Mouse (Mus musculus) heart, embryonic 10.5 days (tissue): ENCODE data around the gene Rpl14. TPM values are rescaled to one million over a fixed set of nuclear protein-coding genes. Genes with fewer than 3 reads are reported as not detected.

Experiments
- DNase-seq: peaks from one replicate; pipeline ENCODE4 v3.0.0-alpha.2; 2017; ENCODE audit warnings: low spot score
- H3K27ac ChIP-seq: fragments of 300-500 bp; sonication (generic); 2 replicates; pipeline ENCODE4 v1.5.1; 2016; ENCODE audit warnings: mild to moderate bottlenecking
- H3K27me3 ChIP-seq: fragments of 300-500 bp; sonication (generic); 2 replicates; pipeline ENCODE4 v1.6.1; 2016; ENCODE audit warnings: mild to moderate bottlenecking; ENCODE audit not compliant: poor library complexity, insufficient read depth, severe bottlenecking
- H3K36me3 ChIP-seq: fragments of 300-500 bp; sonication (generic); 2 replicates; pipeline ENCODE4 v1.6.1; 2016; ENCODE audit warnings: mild to moderate bottlenecking, moderate library complexity
- H3K4me1 ChIP-seq: fragments of 300-500 bp; sonication (generic); 2 replicates; pipeline ENCODE4 v1.6.1; 2016; ENCODE audit warnings: mild to moderate bottlenecking
- H3K4me3 ChIP-seq: fragments of 300-500 bp; sonication (generic); 2 replicates; pipeline ENCODE4 v1.5.1; 2016; ENCODE audit warnings: mild to moderate bottlenecking, moderate library complexity
- H3K9me3 ChIP-seq: fragments of 300-500 bp; sonication (generic); 2 replicates; pipeline ENCODE4 v1.6.1; 2016; ENCODE audit warnings: mild to moderate bottlenecking, moderate library complexity
- WGBS: fragments of 180-500 bp; shearing (Covaris S2); methylation state at CpG from one replicate; pipeline ENCODE4 v1.1.7; 2016; 5-methylcytosine and 5-hydroxymethylcytosine counted together
- polyA plus RNA-seq: library from polyadenylated mRNA; unstranded; fragments of >200 nt; fragmentation: Nextera tagmentation; extraction: Ambion mirVana; gene quantifications from 2 replicates; pipeline ENCODE4 v1.2.1, GENCODE M21; 2016

Rpl14 gene
- polyA plus RNA-seq, 1 experiment from 2014 or later = 638 TPM

- Histone ChIP-seq H3K9me3 (no peaks in the 10 kb centered on the region), H3K4me3 (peak overlapping the region; percentile 22; the same call in 1 of the 2 replicates), H3K27ac (no peak overlapping the region), H3K27me3 (peaks cover 31% of the 10 kb centered on the region), H3K36me3 (no peaks in the 10 kb centered on the region), H3K4me1 (peaks cover 6% of the 10 kb centered on the region; the same call in 1 of the 2 replicates)
- no peak for DNase-seq
- 41% methylated on average over 16 of the region's 16 CpGs for WGBS
Measured at GRCm38 (mm10) chr9:120547026-120547668, 24.1 kb upstream of the Rpl14 start.

- Histone ChIP-seq H3K4me3 (no peak overlapping the region), H3K4me1 (peaks cover 6% of the 10 kb centered on the region; the same call in 1 of the 2 replicates), H3K27ac (no peak overlapping the region), H3K36me3 (no peaks in the 10 kb centered on the region), H3K9me3 (no peaks in the 10 kb centered on the region), H3K27me3 (peaks cover 37% of the 10 kb centered on the region)
- WGBS = 91% methylated on average over 9 of the region's 9 CpGs
- DNase-seq = no peak
Measured at GRCm38 (mm10) chr9:120550778-120551177, 20.5 kb upstream of the Rpl14 start.

- Histone ChIP-seq H3K9me3 (no peaks in the 10 kb centered on the region), H3K4me1 (0 out of 2 replicates have a peak, but pooled peaks cover 4% of the 10 kb centered on the region), H3K27ac (no peak overlapping the region), H3K4me3 (no peak overlapping the region), H3K36me3 (no peaks in the 10 kb centered on the region), H3K27me3 (no peaks in the 10 kb centered on the region)
- DNase-seq = no peak
- WGBS = 81% methylated on average over 3 of the region's 3 CpGs
Measured at GRCm38 (mm10) chr9:120563590-120563989, 7.7 kb upstream of the Rpl14 start.

GRCm38 (mm10) chr9:120564247-120564646 lies 7.0 kb upstream of the Rpl14 start:
- Histone ChIP-seq H3K36me3 (no peaks in the 10 kb centered on the region), H3K9me3 (no peaks in the 10 kb centered on the region), H3K27ac (no peak overlapping the region), H3K4me1 (peaks cover 7% of the 10 kb centered on the region; the same call in 1 of the 2 replicates), H3K4me3 (no peak overlapping the region), H3K27me3 (no peaks in the 10 kb centered on the region)
- whole genome bisulfite sequencing = 76% methylated on average over 2 of the region's 2 CpGs
- no peak for DNase-seq

- WGBS = 72% methylated on average over 5 of the region's 5 CpGs
- Histone ChIP-seq H3K4me1 (peaks cover 10% of the 10 kb centered on the region), H3K27me3 (no peaks in the 10 kb centered on the region), H3K36me3 (no peaks in the 10 kb centered on the region), H3K9me3 (no peaks in the 10 kb centered on the region), H3K27ac (no peak overlapping the region), H3K4me3 (no peak overlapping the region)
- no peak for DNase-seq
Measured at GRCm38 (mm10) chr9:120566384-120566783, 4.9 kb upstream of the Rpl14 start.

- peak; percentile 91 for DNase-seq
- Histone ChIP-seq H3K9me3 (no peaks in the 10 kb centered on the region), H3K4me1 (peaks cover 21% of the 10 kb centered on the region), H3K27ac (peak overlapping the region; percentile 52; the same call in 1 of the 2 replicates), H3K27me3 (no peaks in the 10 kb centered on the region), H3K36me3 (peaks cover 17% of the 10 kb centered on the region), H3K4me3 (no peak overlapping the region)
- WGBS = 24% methylated on average over 2 of the region's 2 CpGs
Measured at GRCm38 (mm10) chr9:120568917-120569316, 2.3 kb upstream of the Rpl14 start.

GRCm38 (mm10) chr9:120569721-120570333 lies 1.4 kb upstream of the Rpl14 start:
- Histone ChIP-seq H3K9me3 (no peaks in the 10 kb centered on the region), H3K4me3 (no peak overlapping the region), H3K27me3 (no peaks in the 10 kb centered on the region), H3K4me1 (peaks cover 21% of the 10 kb centered on the region), H3K36me3 (peaks cover 26% of the 10 kb centered on the region), H3K27ac (peak overlapping the region; percentile 99)
- WGBS = 55% methylated on average over 13 of the region's 13 CpGs
- DNase-seq = no peak

GRCm38 (mm10) chr9:120570334-120570725 lies 914 bp upstream of the Rpl14 start:
- H3K4me1 ChIP-seq = peaks cover 21% of the 10 kb centered on the region
- H3K27ac ChIP-seq = peak overlapping the region; percentile 99
- H3K36me3 ChIP-seq = peaks cover 31% of the 10 kb centered on the region
- no peaks in the 10 kb centered on the region for H3K9me3 ChIP-seq
- DNase-seq = no peak
- 52% methylated on average over 2 of the region's 2 CpGs for WGBS
- no peaks in the 10 kb centered on the region for H3K27me3 ChIP-seq
- H3K4me3 ChIP-seq = peak overlapping the region; percentile 98

GRCm38 (mm10) chr9:120571593-120572385 lies 545 bp downstream of the Rpl14 start:
- Histone ChIP-seq H3K4me1 (peaks cover 21% of the 10 kb centered on the region), H3K36me3 (peaks cover 41% of the 10 kb centered on the region), H3K27ac (peak overlapping the region; percentile 99), H3K9me3 (no peaks in the 10 kb centered on the region), H3K27me3 (no peaks in the 10 kb centered on the region), H3K4me3 (peak overlapping the region; percentile 98)
- under 1% methylated on average over 53 of the region's 53 CpGs for WGBS
- no peak for DNase-seq

GRCm38 (mm10) chr9:120575748-120576661 lies 4.8 kb downstream of the Rpl14 start:
- no peak for DNase-seq
- peaks cover 41% of the 10 kb centered on the region for H3K36me3 ChIP-seq
- no peaks in the 10 kb centered on the region for H3K27me3 ChIP-seq
- no peak overlapping the region for H3K27ac ChIP-seq
- H3K4me3 ChIP-seq = no peak overlapping the region
- 49% methylated on average over 6 of the region's 6 CpGs for WGBS
- H3K4me1 ChIP-seq = peaks cover 26% of the 10 kb centered on the region
- H3K9me3 ChIP-seq = no peaks in the 10 kb centered on the region

GRCm38 (mm10) chr9:120576662-120577013 lies 5.4 kb downstream of the Rpl14 start:
- H3K4me3 ChIP-seq = peak overlapping the region; percentile 72; the same call in 1 of the 2 replicates
- 18% methylated on average over 4 of the region's 4 CpGs for WGBS
- no peak overlapping the region for H3K27ac ChIP-seq
- no peaks in the 10 kb centered on the region for H3K9me3 ChIP-seq
- H3K4me1 ChIP-seq = peaks cover 26% of the 10 kb centered on the region
- no peak for DNase-seq
- H3K36me3 ChIP-seq = peaks cover 41% of the 10 kb centered on the region
- H3K27me3 ChIP-seq = no peaks in the 10 kb centered on the region

- Histone ChIP-seq H3K4me1 (peaks cover 29% of the 10 kb centered on the region), H3K9me3 (no peaks in the 10 kb centered on the region), H3K27me3 (no peaks in the 10 kb centered on the region), H3K27ac (peak overlapping the region; percentile 90), H3K4me3 (peak overlapping the region; percentile 72), H3K36me3 (peaks cover 41% of the 10 kb centered on the region)
- WGBS = 1% methylated on average over 43 of the region's 43 CpGs
- peak; percentile 98 for DNase-seq
Measured at GRCm38 (mm10) chr9:120577133-120577651, 5.9 kb downstream of the Rpl14 start.
